Mouse (Mus musculus) hindbrain, embryonic 16.5 days (tissue): ENCODE measurements around the gene Kcnmb1. TPM values are rescaled to one million over a fixed set of nuclear protein-coding genes. Genes with fewer than 3 reads are reported as not detected.

ENCODE experiments used
- ATAC-seq: fragments of 200-750 bp; cut with Nextera tagmentation; 2 replicates; pipeline ENCODE4 v1.8.0; 2017; ENCODE audit warnings: moderate TSS enrichment, moderate library complexity
- H3K27ac ChIP-seq: fragments of 300-500 bp; sonication (generic); 2 replicates; pipeline ENCODE4 v1.5.1; 2014; ENCODE audit warnings: low read depth, mild to moderate bottlenecking, control low read depth, low read length, moderate library complexity
- H3K27me3 ChIP-seq: fragments of 300-500 bp; sonication (generic); replicated peaks from 2 replicates; pipeline ENCODE4 v1.6.1; 2014; ENCODE audit warnings: low read length; ENCODE audit not compliant: control insufficient read depth, insufficient read depth
- H3K36me3 ChIP-seq: fragments of 300-500 bp; sonication (generic); 2 replicates; pipeline ENCODE4 v1.6.1; 2014; ENCODE audit warnings: mild to moderate bottlenecking, low read length, moderate library complexity, mixed read lengths; ENCODE audit not compliant: control insufficient read depth, insufficient read depth
- H3K4me1 ChIP-seq: fragments of 300-500 bp; sonication (generic); 2 replicates; pipeline ENCODE4 v1.6.1; 2014; ENCODE audit warnings: low read depth, low read length; ENCODE audit not compliant: control insufficient read depth, insufficient read depth
- H3K4me2 ChIP-seq: fragments of 300-500 bp; sonication (generic); 2 replicates; pipeline ENCODE4 v1.6.1; 2014; ENCODE audit warnings: mild to moderate bottlenecking, low read length, control low read depth, moderate library complexity
- H3K4me3 ChIP-seq: fragments of 300-500 bp; sonication (generic); 2 replicates; pipeline ENCODE4 v1.5.1; 2014; ENCODE audit warnings: mild to moderate bottlenecking, low read length, control low read depth, moderate library complexity
- H3K9ac ChIP-seq: fragments of 300-500 bp; sonication (generic); 2 replicates; pipeline ENCODE4 v1.6.1; 2014; ENCODE audit warnings: low read depth, mild to moderate bottlenecking, control low read depth, low read length, moderate library complexity
- H3K9me3 ChIP-seq: fragments of 300-500 bp; sonication (generic); 2 replicates; pipeline ENCODE4 v1.6.1; 2014; ENCODE audit warnings: mild to moderate bottlenecking, low read length, moderate library complexity; ENCODE audit not compliant: control insufficient read depth
- WGBS: fragments of 180-500 bp; shearing (Covaris S2); extraction: QIAGEN DNeasy Blood & Tissue Kit; methylation state at CpG from one replicate; pipeline ENCODE4 v1.1.7; 2014; 5-methylcytosine and 5-hydroxymethylcytosine counted together
- polyA plus RNA-seq: library from polyadenylated mRNA; unstranded; fragments of >200 nt; fragmentation: Nextera tagmentation; extraction: Ambion mirVana; gene quantifications from 2 replicates; pipeline ENCODE4 v1.2.1, GENCODE M21; 2015

The Kcnmb1 gene
- polyA plus RNA-seq = 0.20 and 0.52 TPM in 2 replicates

GRCm38 (mm10) chr11:33962688-33963407, at the start of gene Kcnmb1:
Gene Kcnmb1, plus strand, starts transcription at chr11:33963013.
- 56% methylated on average over 6 of the region's 6 CpGs for WGBS
- Histone ChIP-seq H3K27me3 (no peaks in the 10 kb centered on the region), H3K4me1 (no peaks in the 10 kb centered on the region), H3K9me3 (no peaks in the 10 kb centered on the region), H3K9ac (no peak within 1 kb of the TSS), H3K4me3 (no peak within 1 kb of the TSS), H3K4me2 (no peak within 1 kb of the TSS), H3K27ac (no peak within 1 kb of the TSS), H3K36me3 (no peaks in the 10 kb centered on the region)
- ATAC-seq = no peak

DNA sequence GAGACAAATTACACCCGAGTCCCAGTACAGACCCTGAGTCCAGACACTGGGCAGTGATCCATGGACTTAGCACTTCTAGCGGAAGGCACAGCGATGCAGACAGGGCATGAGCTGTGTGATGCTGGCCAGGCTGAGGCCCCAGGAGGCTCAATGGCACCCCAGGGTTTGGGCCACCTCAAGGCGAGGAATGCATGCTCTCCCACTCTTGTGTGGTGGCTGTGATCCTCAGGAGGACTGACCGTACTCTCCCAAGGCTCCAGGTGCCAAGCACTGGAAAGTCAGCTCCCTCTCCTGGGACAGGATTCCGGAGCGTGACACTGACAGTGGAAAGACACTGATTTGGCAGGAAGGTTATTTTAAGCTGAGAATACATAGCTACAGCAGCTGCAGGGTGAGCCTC, 49.8 kb upstream of the Kcnmb1 start:
- H3K27me3 ChIP-seq = no peaks in the 10 kb centered on the region
- peaks cover 10% of the 10 kb centered on the region for H3K4me1 ChIP-seq
- 74% methylated on average over 7 of the region's 7 CpGs for whole genome bisulfite sequencing
- no peak overlapping the region for H3K27ac ChIP-seq
- ATAC-seq = no peak
- H3K9me3 ChIP-seq = no peaks in the 10 kb centered on the region
- no peaks in the 10 kb centered on the region for H3K36me3 ChIP-seq
- H3K9ac ChIP-seq = no peak overlapping the region
- no peak overlapping the region for H3K4me2 ChIP-seq
- no peak overlapping the region for H3K4me3 ChIP-seq

DNA sequence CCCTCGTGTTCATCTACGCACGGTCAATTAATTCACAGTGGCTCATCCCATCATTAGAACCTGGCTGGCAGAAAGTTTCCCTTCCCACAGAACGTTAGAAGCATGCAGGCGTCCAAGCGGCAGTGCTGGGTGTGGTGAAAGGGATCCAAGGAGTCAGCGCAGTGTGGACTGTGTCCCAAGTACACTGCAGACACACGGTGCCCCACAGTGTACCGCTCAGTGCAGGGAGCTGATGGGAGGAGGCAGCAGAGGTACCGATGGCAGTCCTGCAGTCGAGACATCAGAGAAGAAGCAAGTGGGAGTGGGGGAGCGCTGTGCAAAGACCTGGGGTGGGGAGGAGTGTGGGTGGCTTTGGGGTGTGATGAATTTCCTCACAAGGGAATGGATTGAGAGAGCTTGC, 48.6 kb upstream of the Kcnmb1 start:
- no peak overlapping the region for H3K4me3 ChIP-seq
- H3K4me2 ChIP-seq = no peak overlapping the region
- peaks cover 10% of the 10 kb centered on the region for H3K4me1 ChIP-seq
- H3K27ac ChIP-seq = no peak overlapping the region
- no peaks in the 10 kb centered on the region for H3K36me3 ChIP-seq
- no peak for ATAC-seq
- no peaks in the 10 kb centered on the region for H3K27me3 ChIP-seq
- H3K9me3 ChIP-seq = no peaks in the 10 kb centered on the region
- no peak overlapping the region for H3K9ac ChIP-seq
- 63% methylated on average over 12 of the region's 12 CpGs for WGBS

DNA sequence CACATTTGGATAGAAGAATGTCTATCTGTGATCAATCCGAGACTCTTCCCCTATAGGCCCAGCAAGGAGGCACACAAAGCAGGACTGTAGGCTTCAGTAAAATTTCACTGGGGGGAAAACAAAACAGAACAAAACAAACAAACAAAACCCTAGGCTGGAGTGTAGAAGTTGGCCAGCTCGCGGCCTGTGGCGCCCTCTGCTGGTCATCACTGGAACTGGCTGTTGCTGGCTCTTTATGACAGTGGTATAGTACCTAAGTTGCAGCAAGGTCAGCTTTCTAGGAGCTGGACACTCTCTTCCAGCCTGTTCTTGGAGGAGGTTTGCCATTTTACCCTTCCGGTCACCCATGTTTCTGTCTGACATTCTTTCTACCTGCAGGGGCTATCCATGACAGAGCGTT, 45.2 kb upstream of the Kcnmb1 start:
- Histone ChIP-seq H3K4me3 (no peak overlapping the region), H3K27me3 (no peaks in the 10 kb centered on the region; the same call in 1 of the 2 replicates), H3K4me1 (peaks cover 7% of the 10 kb centered on the region), H3K4me2 (no peak overlapping the region), H3K27ac (no peak overlapping the region), H3K36me3 (no peaks in the 10 kb centered on the region), H3K9ac (no peak overlapping the region), H3K9me3 (no peaks in the 10 kb centered on the region)
- peak; percentile 84 for ATAC-seq
- WGBS = 22% methylated on average over 6 of the region's 6 CpGs

GRCm38 (mm10) chr11:33918424-33918823, 44.4 kb upstream of the Kcnmb1 start:
- Histone ChIP-seq H3K36me3 (no peaks in the 10 kb centered on the region), H3K9me3 (no peaks in the 10 kb centered on the region), H3K27ac (no peak overlapping the region), H3K4me3 (no peak overlapping the region), H3K9ac (no peak overlapping the region), H3K27me3 (no peaks in the 10 kb centered on the region; the same call in 1 of the 2 replicates), H3K4me2 (no peak overlapping the region), H3K4me1 (peaks cover under 1% of the 10 kb centered on the region; the same call in 1 of the 2 replicates)
- ATAC-seq = no peak
- WGBS = 47% methylated on average over 2 of the region's 2 CpGs

DNA sequence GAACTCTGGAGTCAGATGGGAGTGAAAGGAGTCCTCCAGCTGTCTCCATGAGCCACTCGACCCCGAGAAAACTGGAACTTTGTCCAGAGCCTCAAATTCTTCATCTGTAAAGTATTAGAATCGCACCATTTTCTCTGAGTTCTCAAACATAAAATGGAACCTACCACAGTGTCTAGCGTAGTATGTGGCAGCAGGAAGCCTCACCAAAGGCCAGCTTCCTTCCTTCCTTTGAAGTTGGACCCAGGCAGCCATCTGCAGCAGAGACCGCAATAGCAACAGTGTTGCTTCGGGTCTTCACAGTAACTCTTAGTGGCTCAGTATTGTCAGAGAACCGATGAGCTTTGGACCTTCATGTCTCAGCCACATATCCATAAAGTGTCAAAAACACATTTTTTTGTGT, 43.0 kb upstream of the Kcnmb1 start:
- H3K4me3 ChIP-seq = no peak overlapping the region
- 85% methylated on average over 7 of the region's 7 CpGs for WGBS

DNA sequence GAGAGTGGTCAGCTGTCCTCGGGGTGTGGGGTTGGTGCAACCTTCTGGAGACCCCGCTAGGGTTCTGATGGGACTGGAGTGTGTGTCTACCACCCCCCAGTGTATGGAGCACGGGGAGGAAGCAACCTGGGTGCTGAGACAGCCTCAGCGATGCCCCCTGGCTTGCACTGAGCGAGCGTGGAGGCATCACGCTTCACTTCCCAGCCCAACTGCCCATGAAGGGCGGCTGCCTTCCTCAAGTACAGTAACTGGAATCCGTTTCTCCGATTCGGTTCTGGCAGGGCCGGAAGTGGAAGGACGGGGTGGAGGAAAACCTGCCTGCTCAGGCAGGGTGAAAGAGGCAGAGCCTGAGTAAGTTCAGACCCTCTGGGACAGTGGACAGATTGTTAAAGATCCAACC, 41.4 kb upstream of the Kcnmb1 start:
- Histone ChIP-seq H3K9ac (no peak overlapping the region), H3K27ac (no peak overlapping the region)
- 58% methylated on average over 13 of the region's 13 CpGs for WGBS

More for the DNA sequence above, 43.0 kb upstream of the Kcnmb1 start:
- H3K9ac ChIP-seq = no peak overlapping the region
- H3K9me3 ChIP-seq = no peaks in the 10 kb centered on the region
- no peak for ATAC-seq
- no peaks in the 10 kb centered on the region for H3K36me3 ChIP-seq
- H3K4me1 ChIP-seq = no peaks in the 10 kb centered on the region
- H3K4me2 ChIP-seq = no peak overlapping the region
- no peak overlapping the region for H3K27ac ChIP-seq
- no peaks in the 10 kb centered on the region; the same call in 1 of the 2 replicates for H3K27me3 ChIP-seq

GRCm38 (mm10) chr11:33923031-33923430, 39.8 kb upstream of the Kcnmb1 start:
- H3K4me3 ChIP-seq = no peak overlapping the region
- H3K27ac ChIP-seq = no peak overlapping the region
- H3K9me3 ChIP-seq = no peaks in the 10 kb centered on the region
- no peak for ATAC-seq
- H3K27me3 ChIP-seq = no peaks in the 10 kb centered on the region; the same call in 1 of the 2 replicates
- no peaks in the 10 kb centered on the region for H3K36me3 ChIP-seq
- no peak overlapping the region for H3K9ac ChIP-seq
- H3K4me2 ChIP-seq = no peak overlapping the region
- WGBS = 80% methylated on average over 3 of the region's 3 CpGs
- peaks cover 7% of the 10 kb centered on the region; the same call in 1 of the 2 replicates for H3K4me1 ChIP-seq

More for the DNA sequence above, 41.4 kb upstream of the Kcnmb1 start:
- Histone ChIP-seq H3K9me3 (no peaks in the 10 kb centered on the region), H3K4me2 (no peak overlapping the region), H3K4me1 (peaks cover 7% of the 10 kb centered on the region; the same call in 1 of the 2 replicates), H3K36me3 (no peaks in the 10 kb centered on the region), H3K27me3 (no peaks in the 10 kb centered on the region; the same call in 1 of the 2 replicates), H3K4me3 (no peak overlapping the region)
- no peak for ATAC-seq

GRCm38 (mm10) chr11:33925778-33926177, 37.0 kb upstream of the Kcnmb1 start:
- Histone ChIP-seq H3K27me3 (no peaks in the 10 kb centered on the region), H3K36me3 (no peaks in the 10 kb centered on the region), H3K4me3 (no peak overlapping the region), H3K27ac (no peak overlapping the region), H3K9ac (no peak overlapping the region), H3K4me1 (peaks cover 7% of the 10 kb centered on the region; the same call in 1 of the 2 replicates), H3K9me3 (no peaks in the 10 kb centered on the region), H3K4me2 (no peak overlapping the region)
- ATAC-seq = no peak
- 53% methylated on average over 8 of the region's 8 CpGs for WGBS
